Mouse (Mus musculus): ENCODE data around the gene Il6ra. TPM values are rescaled to one million over a fixed set of nuclear protein-coding genes. Genes with fewer than 3 reads are reported as not detected.

The Il6ra gene
- polyA plus RNA-seq (2015; fragmentation: Nextera tagmentation; extraction: Ambion mirVana), result 3.2 TPM in 2 replicates

- WGBS, result 1% methylated on average over 75 of the region's 75 CpGs
- H3K4me2 ChIP-seq, result peak within 1 kb of the TSS; percentile 100
- H3K27me3 ChIP-seq (replicated peaks), result peaks cover 8% of the 10 kb centered on the region; the same call in 1 of the 2 replicates
- peak within 1 kb of the TSS; percentile 37; the same call in 1 of the 2 replicates for H3K9ac ChIP-seq
- H3K27ac ChIP-seq, result peak within 1 kb of the TSS; percentile 68
- peak within 1 kb of the TSS; percentile 50 for H3K4me3 ChIP-seq (replicated peaks)
- no peaks in the 10 kb centered on the region for H3K9me3 ChIP-seq
- H3K36me3 ChIP-seq, result no peaks in the 10 kb centered on the region
- 0 out of 2 replicates have a peak, but pooled peaks cover 16% of the 10 kb centered on the region for H3K4me1 ChIP-seq
- ATAC-seq (ENCODE audit: insufficient read depth, low FRiP score, low read depth), result peak; percentile 81
Observed at GRCm38 (mm10) chr3:89912543-89913391, at the start of gene Il6ra. Il6ra (minus strand) TSS chr3:89913196.

- 4% methylated on average over 14 of the region's 14 CpGs for WGBS
Observed at GRCm38 (mm10) chr3:89962059-89962750, 49.2 kb upstream of the Il6ra start.

GRCm38 (mm10) chr3:89961436-89961835 is 48.4 kb upstream of the Il6ra start:
- no peak for ATAC-seq (ENCODE audit: insufficient read depth, low FRiP score, low read depth)
- H3K27me3 ChIP-seq (replicated peaks), result no peaks in the 10 kb centered on the region
- peaks cover 35% of the 10 kb centered on the region for H3K4me1 ChIP-seq
- peak overlapping the region; percentile 75 for H3K4me3 ChIP-seq (replicated peaks)
- no peak overlapping the region for H3K9ac ChIP-seq
- 49% methylated on average over 4 of the region's 4 CpGs for WGBS
- peak overlapping the region; percentile 98 for H3K4me2 ChIP-seq
- peak overlapping the region; percentile 96 for H3K27ac ChIP-seq
- H3K9me3 ChIP-seq, result no peaks in the 10 kb centered on the region
- peaks cover 22% of the 10 kb centered on the region for H3K36me3 ChIP-seq

More at GRCm38 (mm10) chr3:89962059-89962750, 49.2 kb upstream of the Il6ra start:
- ATAC-seq (ENCODE audit: insufficient read depth, low FRiP score, low read depth), result no peak
- Histone ChIP-seq H3K4me1 (peaks cover 35% of the 10 kb centered on the region), H3K9me3 (no peaks in the 10 kb centered on the region), H3K9ac (peak overlapping the region; percentile 88; the same call in 1 of the 2 replicates), H3K4me2 (peak overlapping the region; percentile 98), H3K4me3 (replicated peaks) (peak overlapping the region; percentile 75), H3K27ac (peak overlapping the region; percentile 96), H3K27me3 (replicated peaks) (no peaks in the 10 kb centered on the region), H3K36me3 (peaks cover 16% of the 10 kb centered on the region)

GRCm38 (mm10) chr3:89960469-89960868 is 47.5 kb upstream of the Il6ra start:
- Histone ChIP-seq H3K27me3 (replicated peaks) (no peaks in the 10 kb centered on the region), H3K9ac (peak overlapping the region; percentile 72), H3K4me3 (replicated peaks) (peak overlapping the region; percentile 75), H3K36me3 (peaks cover 32% of the 10 kb centered on the region), H3K9me3 (no peaks in the 10 kb centered on the region), H3K4me1 (peaks cover 35% of the 10 kb centered on the region), H3K4me2 (peak overlapping the region; percentile 98), H3K27ac (0 out of 2 replicates have a peak overlapping the region, but pooled peaks have one; percentile 96)
- 1% methylated on average over 30 of the region's 30 CpGs for WGBS
- ATAC-seq (ENCODE audit: insufficient read depth, low FRiP score, low read depth), result peak; percentile 89

- no peak for ATAC-seq (ENCODE audit: insufficient read depth, low FRiP score, low read depth)
- 76% methylated on average over 4 of the region's 4 CpGs for WGBS
Observed at GRCm38 (mm10) chr3:89959435-89959834, 46.4 kb upstream of the Il6ra start.

GRCm38 (mm10) chr3:89957880-89958279 is 44.9 kb upstream of the Il6ra start:
- no peak overlapping the region for H3K27ac ChIP-seq
- H3K27me3 ChIP-seq (replicated peaks), result no peaks in the 10 kb centered on the region
- ATAC-seq (ENCODE audit: insufficient read depth, low FRiP score, low read depth), result no peak
- peaks cover 44% of the 10 kb centered on the region for H3K36me3 ChIP-seq
- no peaks in the 10 kb centered on the region for H3K9me3 ChIP-seq
- 92% methylated on average over 9 of the region's 9 CpGs for WGBS
- H3K4me3 ChIP-seq (replicated peaks), result no peak overlapping the region
- no peak overlapping the region for H3K9ac ChIP-seq
- no peak overlapping the region for H3K4me2 ChIP-seq
- peaks cover 27% of the 10 kb centered on the region for H3K4me1 ChIP-seq

More at GRCm38 (mm10) chr3:89959435-89959834, 46.4 kb upstream of the Il6ra start:
- Histone ChIP-seq H3K27ac (no peak overlapping the region), H3K9me3 (no peaks in the 10 kb centered on the region), H3K4me2 (no peak overlapping the region; the same call in 1 of the 2 replicates), H3K4me1 (peaks cover 29% of the 10 kb centered on the region), H3K9ac (no peak overlapping the region), H3K27me3 (replicated peaks) (no peaks in the 10 kb centered on the region), H3K36me3 (peaks cover 35% of the 10 kb centered on the region), H3K4me3 (replicated peaks) (no peak overlapping the region)

GRCm38 (mm10) chr3:89956177-89956971 is 43.4 kb upstream of the Il6ra start:
- Histone ChIP-seq H3K9me3 (no peaks in the 10 kb centered on the region), H3K4me3 (replicated peaks) (no peak overlapping the region), H3K27ac (no peak overlapping the region), H3K4me1 (peaks cover 19% of the 10 kb centered on the region), H3K27me3 (replicated peaks) (no peaks in the 10 kb centered on the region), H3K36me3 (peaks cover 53% of the 10 kb centered on the region), H3K4me2 (no peak overlapping the region), H3K9ac (no peak overlapping the region)
- WGBS, result 89% methylated on average over 7 of the region's 7 CpGs
- no peak for ATAC-seq (ENCODE audit: insufficient read depth, low FRiP score, low read depth)

GRCm38 (mm10) chr3:89953420-89953819 is 40.4 kb upstream of the Il6ra start:
- ATAC-seq (ENCODE audit: insufficient read depth, low FRiP score, low read depth), result no peak
- WGBS, result 5% methylated on average over 4 of the region's 4 CpGs
- Histone ChIP-seq H3K36me3 (peaks cover 70% of the 10 kb centered on the region), H3K4me1 (no peaks in the 10 kb centered on the region), H3K9ac (no peak overlapping the region), H3K4me3 (replicated peaks) (no peak overlapping the region), H3K27ac (no peak overlapping the region), H3K27me3 (replicated peaks) (no peaks in the 10 kb centered on the region), H3K9me3 (no peaks in the 10 kb centered on the region), H3K4me2 (no peak overlapping the region)

- no peak overlapping the region for H3K4me3 ChIP-seq (replicated peaks)
- 84% methylated on average over 6 of the region's 6 CpGs for WGBS
- no peaks in the 10 kb centered on the region for H3K9me3 ChIP-seq
- no peak overlapping the region for H3K9ac ChIP-seq
- H3K27me3 ChIP-seq (replicated peaks), result no peaks in the 10 kb centered on the region
- H3K36me3 ChIP-seq, result peaks cover 78% of the 10 kb centered on the region
- no peak overlapping the region for H3K27ac ChIP-seq
- no peaks in the 10 kb centered on the region for H3K4me1 ChIP-seq
- ATAC-seq (ENCODE audit: insufficient read depth, low FRiP score, low read depth), result no peak
- H3K4me2 ChIP-seq, result no peak overlapping the region
Observed at GRCm38 (mm10) chr3:89948655-89949054, 35.7 kb upstream of the Il6ra start.

GRCm38 (mm10) chr3:89948021-89948420 is 35.0 kb upstream of the Il6ra start:
- Histone ChIP-seq H3K4me3 (replicated peaks) (no peak overlapping the region), H3K27me3 (replicated peaks) (no peaks in the 10 kb centered on the region), H3K27ac (no peak overlapping the region), H3K4me2 (no peak overlapping the region), H3K9ac (no peak overlapping the region), H3K4me1 (no peaks in the 10 kb centered on the region), H3K9me3 (no peaks in the 10 kb centered on the region), H3K36me3 (peaks cover 78% of the 10 kb centered on the region)
- ATAC-seq (ENCODE audit: insufficient read depth, low FRiP score, low read depth), result no peak
- 90% methylated on average over 11 of the region's 11 CpGs for WGBS

- Histone ChIP-seq H3K4me3 (replicated peaks) (no peak overlapping the region), H3K27ac (no peak overlapping the region), H3K4me2 (no peak overlapping the region), H3K36me3 (peaks cover 79% of the 10 kb centered on the region), H3K4me1 (no peaks in the 10 kb centered on the region), H3K27me3 (replicated peaks) (no peaks in the 10 kb centered on the region), H3K9ac (no peak overlapping the region), H3K9me3 (no peaks in the 10 kb centered on the region)
- ATAC-seq (ENCODE audit: insufficient read depth, low FRiP score, low read depth), result no peak
- WGBS, result 78% methylated on average over 8 of the region's 8 CpGs
Observed at GRCm38 (mm10) chr3:89945026-89945425, 32.0 kb upstream of the Il6ra start.
